Mouse (Mus musculus) lung, postnatal 0 days (tissue): ENCODE measurements around the gene Focad. TPM values are rescaled to one million over a fixed set of nuclear protein-coding genes. Genes with fewer than 3 reads are reported as not detected.

Experiments used
- ATAC-seq: fragments of 200-750 bp; cut with Nextera tagmentation; 2 replicates; pipeline ENCODE4 v1.8.0; 2017; ENCODE audit warnings: moderate library complexity
- DNase-seq: peaks from one replicate; pipeline ENCODE4 v3.0.0-alpha.2; 2016; ENCODE audit warnings: low spot score
- H3K27ac ChIP-seq: fragments of 300-500 bp; sonication (generic); 2 replicates; pipeline ENCODE4 v1.5.1; 2014; ENCODE audit warnings: antibody characterized with exemption, mild to moderate bottlenecking, low read length, mixed read lengths
- H3K27me3 ChIP-seq: fragments of 300-500 bp; sonication (generic); replicated peaks from 2 replicates; pipeline ENCODE4 v1.6.1; 2014; ENCODE audit warnings: low read length, mixed read lengths; ENCODE audit not compliant: insufficient read depth
- H3K36me3 ChIP-seq: fragments of 300-500 bp; sonication (generic); 2 replicates; pipeline ENCODE4 v1.6.1; 2014; ENCODE audit warnings: low read length, mixed read lengths; ENCODE audit not compliant: insufficient read depth
- H3K4me1 ChIP-seq: fragments of 300-500 bp; sonication (generic); 2 replicates; pipeline ENCODE4 v1.6.1; 2014; ENCODE audit warnings: antibody characterized with exemption, low read depth, low read length, mixed read lengths; ENCODE audit not compliant: insufficient read depth
- H3K4me2 ChIP-seq: fragments of 300-500 bp; sonication (generic); replicated peaks from 2 replicates; pipeline ENCODE4 v1.6.1; 2014; ENCODE audit warnings: low read depth, mild to moderate bottlenecking, low read length, moderate library complexity, mixed read lengths
- H3K4me3 ChIP-seq: fragments of 300-500 bp; sonication (generic); 2 replicates; pipeline ENCODE4 v1.5.1; 2014; ENCODE audit warnings: low read depth, low read length
- H3K9ac ChIP-seq: fragments of 300-500 bp; sonication (generic); replicated peaks from 2 replicates; pipeline ENCODE4 v1.6.1; 2014; ENCODE audit warnings: low read depth, mild to moderate bottlenecking
- H3K9me3 ChIP-seq: fragments of 300-500 bp; sonication (generic); 2 replicates; pipeline ENCODE4 v1.6.1; 2016; ENCODE audit warnings: low read length, mixed read lengths
- CTCF ChIP-seq: IDR thresholded peaks from 2 replicates; pipeline ENCODE4 v1.5.1; 2016; ENCODE audit warnings: antibody characterized with exemption, mild to moderate bottlenecking
- EP300 ChIP-seq: IDR thresholded peaks from 2 replicates; pipeline ENCODE4 v1.6.1; 2016; ENCODE audit warnings: antibody characterized with exemption, mild to moderate bottlenecking, control low read depth
- WGBS: fragments of 180-500 bp; shearing (Covaris S2); extraction: QIAGEN DNeasy Blood & Tissue Kit; methylation state at CpG from one replicate; pipeline ENCODE4 v1.1.7; 2014; 5-methylcytosine and 5-hydroxymethylcytosine counted together
- polyA plus RNA-seq: library from polyadenylated mRNA; unstranded; fragments of >200 nt; fragmentation: Nextera tagmentation; extraction: Ambion mirVana; gene quantifications from 2 replicates; pipeline ENCODE4 v1.2.1, GENCODE M21; 2015

The Focad gene
- polyA plus RNA-seq, 1 experiment from 2014 or later: 6.3 TPM

DNA sequence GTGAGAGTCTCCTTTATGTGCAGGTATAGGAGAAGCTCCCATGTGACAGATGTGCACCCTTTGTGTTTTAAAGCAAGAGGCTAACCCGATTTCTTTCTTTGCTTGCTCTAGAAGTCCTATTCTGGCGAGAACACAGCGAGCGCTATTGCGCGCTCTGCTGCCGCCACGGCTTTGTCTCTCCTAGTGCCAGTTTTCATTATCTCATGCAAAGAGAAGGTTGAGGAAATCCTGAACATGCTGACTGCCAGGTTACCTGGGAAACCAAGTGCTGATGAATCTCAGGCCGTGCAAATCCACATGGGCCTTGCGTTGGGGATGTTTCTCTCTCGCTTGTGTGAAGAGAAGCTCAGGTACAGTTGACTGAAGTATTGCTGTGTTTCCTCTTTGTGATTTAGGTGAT lies 250.0 kb downstream of the Focad start:
- H3K9ac ChIP-seq: no peak overlapping the region
- ATAC-seq (no peak), DNase-seq (no peak)
- TF ChIP-seq EP300 (no peak), CTCF (no peak)
- H3K27me3 ChIP-seq: no peaks in the 10 kb centered on the region
- H3K9me3 ChIP-seq: no peaks in the 10 kb centered on the region
- 87% methylated on average over 11 of the region's 11 CpGs for WGBS
- no peaks in the 10 kb centered on the region for H3K36me3 ChIP-seq
- H3K4me2 ChIP-seq: no peak overlapping the region
- no peaks in the 10 kb centered on the region for H3K4me1 ChIP-seq
- no peak overlapping the region for H3K4me3 ChIP-seq
- H3K27ac ChIP-seq: no peak overlapping the region

DNA sequence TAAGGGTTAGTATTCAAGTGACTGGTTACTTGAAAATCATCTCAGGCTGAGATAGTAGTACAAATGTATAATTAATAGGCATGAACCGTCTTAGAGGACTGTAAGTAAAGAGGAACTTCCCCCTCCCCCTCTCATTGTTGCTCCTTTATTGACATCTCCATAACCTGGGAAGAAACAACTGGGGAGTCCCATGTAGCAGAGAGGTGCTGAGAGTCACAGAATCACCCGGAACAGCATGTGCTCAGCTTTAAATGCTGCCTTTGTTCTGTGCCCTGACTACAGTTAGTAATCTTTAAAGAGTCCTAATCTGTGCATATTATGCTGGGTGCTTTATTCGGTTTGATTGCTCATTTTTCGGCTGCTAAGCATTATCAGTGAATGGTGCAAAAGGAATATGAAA lies 250.6 kb downstream of the Focad start:
- ATAC-seq (no peak), DNase-seq (no peak)
- Histone ChIP-seq H3K27ac (no peak overlapping the region), H3K4me2 (no peak overlapping the region), H3K9me3 (no peaks in the 10 kb centered on the region), H3K27me3 (no peaks in the 10 kb centered on the region), H3K4me1 (no peaks in the 10 kb centered on the region), H3K9ac (no peak overlapping the region), H3K4me3 (no peak overlapping the region), H3K36me3 (no peaks in the 10 kb centered on the region)
- WGBS: 72% methylated on average over 4 of the region's 4 CpGs
- no peak for TF ChIP-seq EP300
- no peak for TF ChIP-seq CTCF

DNA sequence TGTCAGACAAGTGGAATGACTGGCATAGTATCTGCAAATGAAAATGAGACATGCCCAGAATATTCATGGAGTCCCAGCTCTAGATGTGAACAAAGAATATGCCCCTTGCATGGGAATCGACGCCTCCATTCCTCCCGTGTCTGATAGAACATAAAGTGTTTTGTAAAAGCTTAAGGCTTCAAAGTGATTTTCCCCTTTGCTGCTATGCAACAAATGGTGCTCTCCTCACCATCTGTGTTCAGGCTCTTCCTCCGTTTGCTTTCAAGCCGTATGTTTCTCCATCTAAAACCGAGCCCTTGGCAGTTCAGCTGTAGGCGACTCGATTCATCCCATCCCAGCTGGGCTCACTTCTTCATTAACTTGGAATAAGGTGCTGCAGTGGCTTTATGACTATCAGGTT lies 251.5 kb downstream of the Focad start:
- Histone ChIP-seq H3K4me2 (no peak overlapping the region), H3K4me1 (no peaks in the 10 kb centered on the region), H3K9me3 (no peaks in the 10 kb centered on the region), H3K9ac (no peak overlapping the region), H3K27me3 (no peaks in the 10 kb centered on the region), H3K27ac (no peak overlapping the region), H3K36me3 (no peaks in the 10 kb centered on the region), H3K4me3 (no peak overlapping the region)
- ATAC-seq (no peak), DNase-seq (no peak)
- WGBS: 79% methylated on average over 8 of the region's 8 CpGs
- TF ChIP-seq EP300: no peak
- TF ChIP-seq CTCF: no peak

DNA sequence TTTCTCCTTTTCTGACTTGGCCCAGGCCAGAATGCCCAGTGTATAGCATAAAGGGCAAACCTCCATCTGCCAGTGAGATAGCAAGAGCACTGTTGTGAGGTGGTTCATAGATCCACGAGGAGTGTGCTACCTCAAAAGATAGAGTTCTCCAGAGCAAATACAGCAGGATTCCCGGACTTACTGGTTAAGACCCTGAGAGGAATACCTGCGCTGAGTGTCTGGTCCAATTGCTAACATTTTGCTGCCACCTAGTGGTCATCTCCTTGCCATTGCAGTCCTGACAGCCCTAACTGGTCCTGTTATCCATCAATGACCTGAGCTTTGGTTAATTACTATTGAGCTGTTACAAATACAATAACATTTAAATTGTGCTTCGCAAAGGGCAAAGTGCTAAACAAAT lies 256.5 kb downstream of the Focad start:
- peak; percentile 64 for ATAC-seq
- no peaks in the 10 kb centered on the region for H3K9me3 ChIP-seq
- peak; percentile 80 for DNase-seq
- H3K9ac ChIP-seq: no peak overlapping the region
- TF ChIP-seq CTCF (peak; percentile 98), EP300 (no peak)
- H3K27ac ChIP-seq: no peak overlapping the region
- no peak overlapping the region for H3K4me3 ChIP-seq
- H3K4me1 ChIP-seq: no peaks in the 10 kb centered on the region
- no peaks in the 10 kb centered on the region for H3K27me3 ChIP-seq
- 1% methylated on average over 4 of the region's 4 CpGs for WGBS
- no peak overlapping the region for H3K4me2 ChIP-seq
- no peaks in the 10 kb centered on the region for H3K36me3 ChIP-seq

DNA sequence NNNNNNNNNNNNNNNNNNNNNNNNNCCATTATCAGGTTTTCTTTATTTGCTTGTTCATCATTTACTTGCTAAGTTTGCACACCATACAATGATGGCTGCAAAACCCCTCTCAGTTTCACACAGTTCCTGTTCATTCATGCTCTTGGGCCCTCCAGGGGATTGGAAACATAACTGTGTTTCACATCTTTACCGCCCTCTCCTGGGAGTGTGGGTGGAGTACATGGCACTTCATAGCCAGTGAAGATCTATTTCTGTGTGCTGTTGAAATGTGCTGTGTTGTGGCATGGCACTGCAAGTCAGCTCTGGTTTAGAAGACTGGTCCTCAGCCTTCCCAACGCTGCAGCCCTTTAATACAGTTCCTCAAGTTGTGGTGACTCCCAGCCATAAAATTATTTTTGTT lies 262.2 kb downstream of the Focad start:
- DNase-seq (peak; percentile 29), ATAC-seq (no peak)
- Histone ChIP-seq H3K4me2 (no peak overlapping the region), H3K27ac (no peak overlapping the region), H3K9ac (no peak overlapping the region), H3K36me3 (no peaks in the 10 kb centered on the region), H3K27me3 (no peaks in the 10 kb centered on the region), H3K9me3 (no peaks in the 10 kb centered on the region), H3K4me1 (no peaks in the 10 kb centered on the region), H3K4me3 (no peak overlapping the region)
- TF ChIP-seq CTCF: peak; percentile 59
- TF ChIP-seq EP300: no peak
- 62% methylated on average over 2 of the region's 2 CpGs for WGBS

DNA sequence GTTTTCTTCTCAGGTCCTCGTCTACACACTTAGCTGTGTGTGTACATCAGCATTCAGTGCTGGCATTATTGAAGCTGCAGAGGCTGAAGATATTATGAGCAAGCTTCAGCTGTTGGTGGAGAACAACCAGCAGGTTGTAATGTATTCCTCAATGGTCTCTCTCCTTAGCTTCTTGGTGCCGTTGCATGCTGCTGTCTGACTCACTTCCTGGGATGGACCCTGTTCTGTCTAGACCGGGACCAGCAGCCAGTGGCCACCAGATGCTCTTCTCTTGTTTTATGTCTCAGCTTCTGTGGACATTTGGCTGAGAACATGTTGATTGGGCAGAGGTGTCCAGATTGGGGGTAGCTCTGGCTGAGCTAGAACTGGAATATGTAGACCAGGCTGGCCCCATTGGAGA lies 263.0 kb downstream of the Focad start:
- no peak overlapping the region for H3K27ac ChIP-seq
- H3K4me1 ChIP-seq: no peaks in the 10 kb centered on the region
- no peaks in the 10 kb centered on the region for H3K9me3 ChIP-seq
- DNase-seq: no peak
- H3K4me2 ChIP-seq: no peak overlapping the region
- no peaks in the 10 kb centered on the region for H3K36me3 ChIP-seq
- no peaks in the 10 kb centered on the region for H3K27me3 ChIP-seq
- 75% methylated on average over 3 of the region's 3 CpGs for WGBS
- H3K4me3 ChIP-seq: no peak overlapping the region
- TF ChIP-seq EP300: no peak
- no peak for TF ChIP-seq CTCF
- ATAC-seq: no peak
- no peak overlapping the region for H3K9ac ChIP-seq

DNA sequence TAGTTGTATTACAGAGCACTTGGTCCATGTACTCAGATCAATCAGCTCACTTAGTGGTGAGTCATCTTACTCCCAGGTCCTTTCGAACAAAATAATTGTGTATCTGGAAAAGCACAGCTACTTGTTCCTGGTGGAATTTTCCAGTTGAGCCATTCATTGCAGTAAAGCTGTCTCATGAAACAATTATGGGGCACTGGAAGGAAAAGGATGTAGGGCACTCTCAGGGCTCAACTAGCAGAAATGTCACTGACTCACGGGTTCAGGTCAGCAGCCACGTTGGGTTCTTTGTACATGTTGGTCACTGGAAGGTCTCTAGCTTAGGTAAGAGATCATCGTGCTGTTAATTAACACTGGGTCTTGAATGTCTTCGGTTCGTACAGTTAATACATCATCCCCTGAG lies 275.5 kb downstream of the Focad start:
- Histone ChIP-seq H3K36me3 (no peaks in the 10 kb centered on the region), H3K9ac (no peak overlapping the region), H3K27ac (no peak overlapping the region), H3K4me1 (no peaks in the 10 kb centered on the region), H3K9me3 (no peaks in the 10 kb centered on the region), H3K4me2 (no peak overlapping the region), H3K4me3 (no peak overlapping the region), H3K27me3 (no peaks in the 10 kb centered on the region)
- TF ChIP-seq CTCF (no peak), EP300 (no peak)
- ATAC-seq: no peak
- WGBS: 88% methylated on average over 6 of the region's 6 CpGs
- DNase-seq: no peak
